Mouse (Mus musculus) urinary bladder, adult 2 months (tissue): ENCODE measurements around the gene Phtf1. TPM values are rescaled to one million over a fixed set of nuclear protein-coding genes. Genes with fewer than 3 reads are reported as not detected.

ENCODE experiments used
- DNase-seq: peaks from one replicate; pipeline ENCODE4 v3.0.0; 2022; ENCODE audit warnings: low spot score
- polyA plus RNA-seq: library from polyadenylated mRNA; depleted of rRNA; stranded (reverse); fragments of >200 nt; gene quantifications from 2 replicates; pipeline ENCODE4 v1.2.3, GENCODE M21; 2012; rRNA removed

The Phtf1 gene
- polyA plus RNA-seq, 1 experiment = 12.0 TPM

GRCm38 (mm10) chr3:104020101-104020500 is 52.2 kb downstream of the Phtf1 start:
- no peak for DNase-seq

- DNase-seq = no peak
Measured at GRCm38 (mm10) chr3:104026938-104027337, 59.0 kb downstream of the Phtf1 start.

GRCm38 (mm10) chr3:104032086-104032485 is 64.2 kb downstream of the Phtf1 start:
- no peak for DNase-seq

- no peak for DNase-seq
Measured at GRCm38 (mm10) chr3:104032747-104033146, 64.8 kb downstream of the Phtf1 start.

- no peak for DNase-seq
Measured at GRCm38 (mm10) chr3:104059001-104059622, 91.2 kb downstream of the Phtf1 start.

GRCm38 (mm10) chr3:104069395-104069794 is 101.5 kb downstream of the Phtf1 start:
- no peak for DNase-seq

Other genes with a start within 250 kb of the Phtf1 start
- gene Olfml3, start 230.1 kb upstream of the Phtf1 start, polyA plus RNA-seq = 23.7 and 36.4 TPM in 2 replicates
- not detected in 2 replicates for gene Gm10964, start 228.7 kb upstream of the Phtf1 start, polyA plus RNA-seq
- gene Hipk1, start 176.5 kb upstream of the Phtf1 start, polyA plus RNA-seq = 31.6 and 44.1 TPM in 2 replicates
- 7.5 and 8.1 TPM in 2 replicates for gene Dclre1b, start 158.7 kb upstream of the Phtf1 start, polyA plus RNA-seq
- gene Ap4b1, start 158.6 kb upstream of the Phtf1 start, polyA plus RNA-seq = 20.5 and 22.3 TPM in 2 replicates
- gene Gm43064, start 158.5 kb upstream of the Phtf1 start, polyA plus RNA-seq = 0.06 and 0.34 TPM in 2 replicates
- 0.18 and 0.19 TPM in 2 replicates for gene Bcl2l15, start 135.5 kb upstream of the Phtf1 start, polyA plus RNA-seq
- gene Ptpn22, start 108.3 kb upstream of the Phtf1 start, polyA plus RNA-seq = 1.6 and 1.7 TPM in 2 replicates
- gene Rsbn1, start 54.0 kb upstream of the Phtf1 start, polyA plus RNA-seq = 6.6 and 7.9 TPM in 2 replicates